Mouse (Mus musculus) heart, embryonic 13.5 days (tissue): ENCODE results near the gene Ubiad1. TPM values are rescaled to one million over a fixed set of nuclear protein-coding genes. Genes with fewer than 3 reads are reported as not detected.

Source experiments
- ATAC-seq: fragments of 200-750 bp; cut with Nextera tagmentation; 2 replicates; pipeline ENCODE4 v1.8.0; 2017; ENCODE audit warnings: moderate TSS enrichment; ENCODE audit not compliant: insufficient number of reproducible peaks, low FRiP score, low TSS enrichment; ENCODE audit errors: extremely low read depth
- H3K27ac ChIP-seq: fragments of 300-500 bp; sonication (generic); replicated peaks from 2 replicates; pipeline ENCODE4 v1.5.1; 2015; ENCODE audit warnings: moderate library complexity, mild to moderate bottlenecking, inconsistent platforms
- H3K27me3 ChIP-seq: fragments of 300-500 bp; sonication (generic); replicated peaks from 2 replicates; pipeline ENCODE4 v1.6.1; 2015; ENCODE audit warnings: mild to moderate bottlenecking, inconsistent platforms
- H3K36me3 ChIP-seq: fragments of 300-500 bp; sonication (generic); 2 replicates; pipeline ENCODE4 v1.6.1; 2015; ENCODE audit warnings: mild to moderate bottlenecking, inconsistent platforms
- H3K4me1 ChIP-seq: fragments of 300-500 bp; sonication (generic); 2 replicates; pipeline ENCODE4 v1.6.1; 2015; ENCODE audit warnings: inconsistent platforms
- H3K4me2 ChIP-seq: fragments of 300-500 bp; sonication (generic); 2 replicates; pipeline ENCODE4 v1.6.1; 2015; ENCODE audit warnings: inconsistent platforms, mild to moderate bottlenecking, moderate library complexity
- H3K4me3 ChIP-seq: fragments of 300-500 bp; sonication (generic); 2 replicates; pipeline ENCODE4 v1.5.1; 2015; ENCODE audit warnings: moderate library complexity, mild to moderate bottlenecking, inconsistent platforms
- H3K9ac ChIP-seq: fragments of 300-500 bp; sonication (generic); 2 replicates; pipeline ENCODE4 v1.6.1; 2015; ENCODE audit warnings: inconsistent platforms, mild to moderate bottlenecking, moderate library complexity
- H3K9me3 ChIP-seq: fragments of 300-500 bp; sonication (generic); 2 replicates; pipeline ENCODE4 v1.6.1; 2016; ENCODE audit warnings: inconsistent platforms
- WGBS: fragments of 180-500 bp; shearing (Covaris S2); methylation state at CpG from one replicate; pipeline ENCODE4 v1.1.7; 2015; ENCODE audit warnings: mixed read lengths; 5-methylcytosine and 5-hydroxymethylcytosine counted together
- polyA plus RNA-seq: library from polyadenylated mRNA; unstranded; fragments of >200 nt; fragmentation: Nextera tagmentation; extraction: Ambion mirVana; gene quantifications from 2 replicates; pipeline ENCODE4 v1.2.1, GENCODE M21; 2015

Ubiad1 gene
- polyA plus RNA-seq, 1 experiment from 2014 or later = 20.6 TPM

- Histone ChIP-seq H3K36me3 (peaks cover 99% of the 10 kb centered on the region), H3K4me2 (no peak overlapping the region), H3K4me3 (no peak overlapping the region), H3K9me3 (no peaks in the 10 kb centered on the region), H3K4me1 (no peaks in the 10 kb centered on the region), H3K27ac (no peak overlapping the region), H3K27me3 (no peaks in the 10 kb centered on the region), H3K9ac (no peak overlapping the region)
- ATAC-seq = no peak
- WGBS = 87% methylated on average over 10 of the region's 10 CpGs
Observed at GRCm38 (mm10) chr4:148468396-148468795, 23.8 kb upstream of the Ubiad1 start.

- Histone ChIP-seq H3K9me3 (no peaks in the 10 kb centered on the region), H3K4me3 (no peak overlapping the region), H3K27ac (no peak overlapping the region), H3K36me3 (peaks cover 99% of the 10 kb centered on the region), H3K4me1 (no peaks in the 10 kb centered on the region), H3K27me3 (no peaks in the 10 kb centered on the region), H3K4me2 (no peak overlapping the region), H3K9ac (no peak overlapping the region)
- ATAC-seq = no peak
- WGBS = 88% methylated on average over 5 of the region's 5 CpGs
Observed at GRCm38 (mm10) chr4:148466511-148467079, 22.0 kb upstream of the Ubiad1 start.

- H3K9me3 ChIP-seq = no peaks in the 10 kb centered on the region
- no peak overlapping the region for H3K27ac ChIP-seq
- H3K36me3 ChIP-seq = peaks cover 99% of the 10 kb centered on the region
- no peak overlapping the region for H3K4me2 ChIP-seq
- H3K9ac ChIP-seq = no peak overlapping the region
- no peaks in the 10 kb centered on the region for H3K27me3 ChIP-seq
- 92% methylated on average over 12 of the region's 12 CpGs for WGBS
- H3K4me3 ChIP-seq = no peak overlapping the region
- ATAC-seq = no peak
- H3K4me1 ChIP-seq = no peaks in the 10 kb centered on the region
Observed at GRCm38 (mm10) chr4:148464869-148465268, 20.3 kb upstream of the Ubiad1 start.

GRCm38 (mm10) chr4:148464301-148464700 is 19.7 kb upstream of the Ubiad1 start:
- ATAC-seq = no peak
- H3K36me3 ChIP-seq = peaks cover 99% of the 10 kb centered on the region
- no peak overlapping the region for H3K4me3 ChIP-seq
- H3K4me2 ChIP-seq = no peak overlapping the region
- no peaks in the 10 kb centered on the region for H3K4me1 ChIP-seq
- no peak overlapping the region for H3K27ac ChIP-seq
- WGBS = 85% methylated on average over 12 of the region's 12 CpGs
- no peaks in the 10 kb centered on the region for H3K9me3 ChIP-seq
- H3K27me3 ChIP-seq = no peaks in the 10 kb centered on the region
- H3K9ac ChIP-seq = no peak overlapping the region

GRCm38 (mm10) chr4:148463208-148463960 is 18.8 kb upstream of the Ubiad1 start:
- Histone ChIP-seq H3K4me1 (no peaks in the 10 kb centered on the region), H3K4me2 (no peak overlapping the region), H3K27ac (no peak overlapping the region), H3K36me3 (peaks cover 99% of the 10 kb centered on the region), H3K9me3 (no peaks in the 10 kb centered on the region), H3K9ac (no peak overlapping the region), H3K4me3 (no peak overlapping the region), H3K27me3 (no peaks in the 10 kb centered on the region)
- no peak for ATAC-seq
- 73% methylated on average over 14 of the region's 14 CpGs for WGBS

- WGBS = 94% methylated on average over 13 of the region's 13 CpGs
- Histone ChIP-seq H3K9me3 (no peaks in the 10 kb centered on the region), H3K27ac (no peak overlapping the region), H3K4me3 (no peak overlapping the region), H3K36me3 (peaks cover 99% of the 10 kb centered on the region), H3K27me3 (no peaks in the 10 kb centered on the region), H3K4me1 (no peaks in the 10 kb centered on the region), H3K9ac (no peak overlapping the region), H3K4me2 (no peak overlapping the region)
- no peak for ATAC-seq
Observed at GRCm38 (mm10) chr4:148462717-148463116, 18.1 kb upstream of the Ubiad1 start.

- Histone ChIP-seq H3K27me3 (no peaks in the 10 kb centered on the region), H3K9me3 (no peaks in the 10 kb centered on the region), H3K36me3 (peaks cover 100% of the 10 kb centered on the region), H3K9ac (no peak overlapping the region), H3K4me2 (no peak overlapping the region), H3K27ac (no peak overlapping the region), H3K4me1 (no peaks in the 10 kb centered on the region), H3K4me3 (no peak overlapping the region)
- no peak for ATAC-seq
- 79% methylated on average over 4 of the region's 4 CpGs for WGBS
Observed at GRCm38 (mm10) chr4:148461772-148462171, 17.2 kb upstream of the Ubiad1 start.

- Histone ChIP-seq H3K27me3 (no peaks in the 10 kb centered on the region), H3K9ac (no peak overlapping the region), H3K36me3 (peaks cover 100% of the 10 kb centered on the region), H3K4me3 (no peak overlapping the region), H3K27ac (no peak overlapping the region), H3K4me2 (no peak overlapping the region), H3K4me1 (no peaks in the 10 kb centered on the region), H3K9me3 (no peaks in the 10 kb centered on the region)
- no peak for ATAC-seq
- 85% methylated on average over 12 of the region's 12 CpGs for WGBS
Observed at GRCm38 (mm10) chr4:148460656-148461284, 16.2 kb upstream of the Ubiad1 start.

GRCm38 (mm10) chr4:148455477-148456025 is 11.0 kb upstream of the Ubiad1 start:
- Histone ChIP-seq H3K27me3 (no peaks in the 10 kb centered on the region), H3K9me3 (no peaks in the 10 kb centered on the region), H3K9ac (no peak overlapping the region), H3K27ac (no peak overlapping the region), H3K4me3 (no peak overlapping the region), H3K4me2 (no peak overlapping the region), H3K4me1 (peaks cover 3% of the 10 kb centered on the region; the same call in 1 of the 2 replicates), H3K36me3 (peaks cover 89% of the 10 kb centered on the region)
- ATAC-seq = no peak
- WGBS = 86% methylated on average over 5 of the region's 5 CpGs

GRCm38 (mm10) chr4:148453707-148454106 is 9.1 kb upstream of the Ubiad1 start:
- H3K9ac ChIP-seq = no peak overlapping the region
- no peaks in the 10 kb centered on the region for H3K9me3 ChIP-seq
- no peak overlapping the region for H3K4me3 ChIP-seq
- H3K4me2 ChIP-seq = no peak overlapping the region
- peaks cover 70% of the 10 kb centered on the region for H3K36me3 ChIP-seq
- no peak for ATAC-seq
- peaks cover 14% of the 10 kb centered on the region for H3K4me1 ChIP-seq
- WGBS = 92% methylated on average over 11 of the region's 11 CpGs
- no peak overlapping the region for H3K27ac ChIP-seq
- H3K27me3 ChIP-seq = no peaks in the 10 kb centered on the region

GRCm38 (mm10) chr4:148448853-148449245 is 4.3 kb upstream of the Ubiad1 start:
- no peaks in the 10 kb centered on the region for H3K27me3 ChIP-seq
- H3K27ac ChIP-seq = peak overlapping the region; percentile 46
- WGBS = under 1% methylated on average over 15 of the region's 15 CpGs
- peak overlapping the region; percentile 72 for H3K4me2 ChIP-seq
- H3K9me3 ChIP-seq = no peaks in the 10 kb centered on the region
- no peak for ATAC-seq
- H3K9ac ChIP-seq = peak overlapping the region; percentile 94
- H3K36me3 ChIP-seq = peaks cover 22% of the 10 kb centered on the region
- peak overlapping the region; percentile 90 for H3K4me3 ChIP-seq
- H3K4me1 ChIP-seq = peaks cover 26% of the 10 kb centered on the region
